Mouse (Mus musculus) yolk sac, embryonic 10.5 days (tissue): ENCODE data around the gene Fchsd2.
A peak's percentile ranks its signal among the peaks of the same experiment; 100 is the strongest.

Experiments
- DNase-seq: peaks from one replicate; pipeline ENCODE4 v3.0.0-alpha.2; 2017; ENCODE audit warnings: low spot score

The Fchsd2 gene

DNA sequence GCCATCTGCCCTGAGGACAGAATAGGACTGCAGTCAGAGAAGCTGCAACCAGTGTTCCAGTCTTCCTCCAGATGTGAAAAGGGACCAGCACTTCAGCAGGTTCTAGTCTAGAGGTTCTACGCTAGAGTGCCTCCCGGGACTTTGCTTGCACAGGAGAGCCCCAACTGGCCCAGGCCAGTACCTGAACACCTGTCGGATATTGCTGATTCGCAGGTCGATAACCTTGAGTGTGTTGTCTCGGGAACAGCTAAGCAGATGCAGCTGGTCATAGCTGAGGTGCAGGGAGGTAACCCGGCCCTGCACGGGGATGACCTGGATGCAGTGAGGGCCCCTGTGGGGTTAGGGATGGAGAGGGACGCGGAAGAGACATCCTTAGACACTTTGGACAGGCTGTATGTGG, 197.7 kb downstream of the Fchsd2 start:
- DNase-seq: no peak

DNA sequence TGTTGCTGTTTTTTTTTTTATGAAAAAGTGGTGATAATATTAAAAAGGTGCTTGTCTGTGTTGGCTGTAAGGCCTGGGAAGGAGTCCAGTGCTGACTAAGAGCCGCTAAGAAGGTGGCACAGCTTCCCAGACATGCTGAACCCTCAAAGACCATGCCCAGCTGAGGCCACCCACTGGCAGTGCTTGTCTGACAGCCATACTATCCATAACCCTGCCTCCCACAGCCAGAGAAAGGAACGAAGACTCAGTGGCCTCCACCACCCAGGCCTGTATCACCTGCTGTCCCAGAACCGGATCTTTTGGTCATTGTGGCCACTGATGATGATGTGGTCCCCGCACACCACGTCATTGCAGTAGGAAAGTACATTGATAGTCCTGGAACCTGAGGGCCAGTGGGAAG, 198.5 kb downstream of the Fchsd2 start:
- DNase-seq: no peak

DNA sequence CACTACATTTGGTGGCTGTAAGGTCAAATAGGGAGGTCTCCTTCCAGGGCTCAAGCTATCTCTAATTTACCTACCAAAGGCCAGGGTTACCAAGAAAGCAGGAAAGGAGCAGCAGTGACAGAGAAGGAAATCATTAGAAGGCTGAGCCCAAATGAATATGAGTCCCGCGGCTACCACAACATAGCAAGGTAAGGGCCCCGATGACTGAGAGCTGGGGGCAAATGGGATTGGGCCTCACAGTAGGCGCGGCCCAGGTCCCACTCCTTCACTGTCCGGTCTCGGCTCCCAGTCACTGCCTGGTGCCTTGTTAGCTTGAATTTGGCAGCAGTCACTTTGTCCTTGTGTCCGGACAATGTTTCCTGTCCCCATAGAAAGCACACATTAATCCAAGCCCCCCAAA, 199.0 kb downstream of the Fchsd2 start:
- no peak for DNase-seq

DNA sequence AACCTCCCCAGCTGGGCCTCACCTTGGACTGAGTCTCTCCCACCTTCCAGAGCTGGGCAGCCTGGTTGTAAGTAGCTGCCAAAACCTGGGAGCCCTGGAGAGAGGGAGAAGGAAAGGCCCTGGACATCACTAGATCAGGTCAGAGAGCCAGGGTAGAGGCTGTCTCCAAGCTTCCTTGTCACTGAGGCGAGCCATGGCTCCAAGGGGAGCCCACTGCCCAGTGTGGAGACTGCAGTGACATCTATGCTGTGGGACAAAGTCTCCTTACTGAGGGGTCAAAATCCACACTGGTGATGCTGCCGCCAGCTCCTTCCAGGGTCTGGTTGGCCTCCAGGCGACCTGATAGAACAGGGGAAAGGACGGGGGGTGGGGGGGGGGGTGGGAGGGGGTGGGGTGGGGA, 199.4 kb downstream of the Fchsd2 start:
- DNase-seq: no peak

DNA sequence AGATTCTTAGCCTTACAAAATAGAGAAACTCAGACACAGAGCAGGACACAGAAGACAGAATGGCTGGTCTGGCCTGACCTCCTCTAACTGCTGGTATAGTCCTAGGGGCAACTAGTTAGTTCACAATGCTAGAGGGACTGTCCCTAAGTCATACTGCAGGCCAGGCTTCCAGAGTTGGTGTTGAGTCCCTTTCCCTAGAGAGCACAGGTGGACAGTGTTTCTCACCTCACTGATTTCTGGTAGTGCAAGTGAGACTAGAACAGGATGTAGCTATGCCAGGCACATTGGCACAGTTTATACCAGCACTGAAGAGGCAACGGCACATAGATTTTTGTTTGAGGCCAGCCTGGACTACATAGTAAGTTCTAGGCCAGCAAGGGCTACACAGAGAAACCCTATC, 200.0 kb downstream of the Fchsd2 start:
- DNase-seq: no peak

DNA sequence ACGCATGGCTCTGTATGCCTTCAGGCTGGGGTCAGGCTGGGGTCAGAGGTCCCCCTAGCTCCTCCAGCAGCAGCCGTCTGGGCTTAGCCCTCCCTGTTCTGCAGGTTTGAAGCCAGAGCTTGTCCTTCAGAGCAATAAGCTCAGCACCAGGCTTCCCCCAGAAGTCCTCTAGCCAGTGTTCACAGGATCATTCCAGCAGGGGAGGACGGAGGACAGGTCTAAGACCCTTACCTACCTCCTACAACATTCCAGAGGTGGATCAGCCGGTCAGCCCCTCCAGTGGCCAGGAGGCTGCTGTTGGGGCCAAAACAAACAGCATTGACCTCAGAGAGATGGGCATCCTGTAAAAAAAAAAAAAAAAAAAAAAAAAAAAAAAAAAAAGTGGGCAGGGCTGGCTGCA, 200.5 kb downstream of the Fchsd2 start:
- DNase-seq: no peak

DNA sequence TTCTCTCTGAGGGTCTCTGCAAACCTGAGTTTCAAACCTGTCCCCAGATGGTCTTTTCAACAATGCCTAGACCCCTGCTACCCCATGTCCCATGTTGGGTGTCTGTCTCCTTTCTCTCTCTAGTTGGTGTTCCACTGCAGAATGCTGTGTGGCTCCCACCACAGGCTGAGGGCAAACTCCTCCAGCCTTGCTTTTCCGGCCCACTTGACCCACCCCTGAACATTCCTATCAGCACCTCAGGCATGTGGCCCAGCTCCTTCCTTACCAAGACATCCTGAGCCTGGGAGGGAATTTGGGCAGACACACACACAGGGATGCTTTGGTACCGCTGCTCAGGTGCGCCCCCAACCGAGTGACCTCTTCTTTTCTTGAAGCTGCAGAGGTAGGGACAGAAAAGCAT, 200.9 kb downstream of the Fchsd2 start:
- no peak for DNase-seq

DNA sequence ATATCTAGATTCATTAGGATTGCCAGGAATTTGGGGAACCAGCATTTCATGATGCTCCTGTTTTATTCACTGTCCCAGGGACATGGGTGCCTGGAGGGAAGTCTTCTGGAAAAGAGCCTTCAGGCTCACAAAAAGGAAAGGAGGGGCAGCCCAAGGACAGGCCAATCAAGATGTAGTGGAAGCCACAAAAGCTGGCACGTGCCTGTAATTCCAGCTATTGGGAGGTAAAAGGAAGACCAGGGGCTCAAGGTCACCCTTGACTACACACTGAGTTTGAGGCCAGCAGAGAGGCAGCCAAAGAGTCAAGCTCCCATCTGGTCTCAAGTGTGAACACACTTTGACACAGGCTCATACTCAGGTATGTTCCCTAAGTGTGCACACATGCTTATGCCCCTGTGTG, 202.8 kb downstream of the Fchsd2 start:
- no peak for DNase-seq

DNA sequence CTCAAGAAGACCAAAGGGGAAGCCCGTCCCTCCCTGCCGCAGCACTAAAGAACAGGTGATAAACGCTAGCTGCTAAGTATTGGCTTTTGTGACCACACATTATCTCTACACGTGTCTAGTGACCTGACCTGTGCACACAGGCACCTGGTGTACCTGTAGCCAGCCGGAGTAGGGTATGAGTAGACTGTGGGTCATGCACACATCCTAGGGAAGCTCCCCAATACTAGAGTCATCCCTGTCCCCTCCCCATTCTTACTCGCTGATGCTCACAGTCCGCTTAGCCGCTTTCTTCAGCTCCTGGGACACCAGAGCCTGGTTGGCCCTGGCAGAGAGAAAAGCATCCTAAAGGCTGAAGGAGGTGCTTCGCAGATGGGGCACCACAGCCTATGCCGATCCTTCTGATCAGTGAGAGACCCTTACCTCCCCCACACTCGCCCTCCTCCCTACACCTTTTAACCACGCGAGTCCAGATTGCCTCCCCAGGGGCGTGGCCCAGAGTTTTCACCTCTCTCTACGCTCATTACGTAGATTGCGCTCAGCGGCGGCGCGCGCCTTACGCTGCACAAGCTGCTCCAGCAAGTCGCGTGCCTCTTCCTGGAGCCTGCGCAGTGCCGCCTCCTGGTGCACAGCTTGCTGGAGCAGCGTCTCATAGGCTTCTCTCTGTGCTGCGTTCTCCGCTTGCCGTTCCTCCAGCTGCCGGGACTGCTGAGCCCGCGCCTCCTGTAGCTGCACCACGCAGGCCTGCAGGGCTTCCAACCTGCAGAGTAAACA, 203.8 kb downstream of the Fchsd2 start:
- DNase-seq: peak; percentile 75

DNA sequence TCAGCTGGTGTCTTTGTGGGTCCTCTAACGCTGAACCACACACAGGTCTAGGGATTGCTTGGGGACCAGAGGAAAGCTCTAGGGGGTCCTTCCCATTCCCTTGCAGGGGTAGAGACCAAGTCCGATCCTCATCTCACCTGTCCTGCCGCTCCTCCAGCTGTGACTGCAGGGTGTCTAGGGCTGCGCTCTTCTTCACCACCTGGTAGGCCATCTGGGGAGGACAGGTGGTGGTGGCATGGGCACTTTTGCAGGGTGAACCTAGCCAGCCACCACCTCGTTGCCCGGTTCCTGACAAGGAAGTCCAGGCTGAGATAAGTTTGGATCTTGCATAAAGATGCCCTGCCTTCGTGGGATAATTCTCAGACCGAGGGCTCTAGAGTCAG, 204.4 kb downstream of the Fchsd2 start:
- no peak for DNase-seq

DNA sequence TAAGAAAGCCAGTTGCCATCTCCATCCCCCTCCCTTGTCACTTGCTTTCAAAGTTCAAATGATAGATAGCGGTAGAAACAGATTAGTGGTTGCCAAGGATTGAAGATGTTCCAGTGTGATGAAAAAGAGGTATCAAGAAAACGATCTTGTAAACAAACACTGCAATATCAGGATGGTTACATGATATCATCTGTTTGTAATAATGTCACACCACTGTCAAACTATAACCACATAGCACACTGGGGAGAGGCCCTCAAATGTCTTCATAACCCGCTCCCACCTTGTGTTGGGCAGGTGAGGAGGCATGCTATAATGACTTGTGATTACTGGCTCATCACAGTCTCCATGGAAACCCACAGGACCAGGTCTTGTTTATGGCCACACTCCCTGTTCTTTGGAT, 205.7 kb downstream of the Fchsd2 start:
- no peak for DNase-seq

DNA sequence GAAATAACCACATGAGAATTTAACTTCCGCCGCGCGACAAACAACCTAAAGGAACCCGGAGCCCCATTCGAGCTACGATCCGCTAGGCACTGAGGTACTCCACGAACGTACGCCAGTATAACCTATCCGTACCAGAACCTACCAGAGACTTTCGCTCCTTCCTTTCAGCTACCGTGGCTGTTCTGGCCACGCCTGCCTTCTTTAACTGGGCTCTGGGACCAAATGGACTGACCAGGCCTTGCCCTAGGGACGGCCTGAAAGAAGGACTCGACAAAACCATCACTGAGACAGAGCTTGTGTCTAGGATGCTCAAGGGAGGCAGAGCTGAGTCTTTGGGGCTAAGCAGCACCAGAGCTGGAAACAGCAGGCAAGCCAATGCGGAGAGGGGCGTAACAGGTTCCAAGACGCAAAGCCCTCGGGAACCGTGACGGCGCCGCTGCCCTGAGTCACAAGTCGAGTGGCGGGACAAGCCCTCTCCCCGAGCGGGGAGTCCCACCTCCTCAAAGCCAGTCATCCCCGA, 208.8 kb downstream of the Fchsd2 start:
- DNase-seq: no peak

DNA sequence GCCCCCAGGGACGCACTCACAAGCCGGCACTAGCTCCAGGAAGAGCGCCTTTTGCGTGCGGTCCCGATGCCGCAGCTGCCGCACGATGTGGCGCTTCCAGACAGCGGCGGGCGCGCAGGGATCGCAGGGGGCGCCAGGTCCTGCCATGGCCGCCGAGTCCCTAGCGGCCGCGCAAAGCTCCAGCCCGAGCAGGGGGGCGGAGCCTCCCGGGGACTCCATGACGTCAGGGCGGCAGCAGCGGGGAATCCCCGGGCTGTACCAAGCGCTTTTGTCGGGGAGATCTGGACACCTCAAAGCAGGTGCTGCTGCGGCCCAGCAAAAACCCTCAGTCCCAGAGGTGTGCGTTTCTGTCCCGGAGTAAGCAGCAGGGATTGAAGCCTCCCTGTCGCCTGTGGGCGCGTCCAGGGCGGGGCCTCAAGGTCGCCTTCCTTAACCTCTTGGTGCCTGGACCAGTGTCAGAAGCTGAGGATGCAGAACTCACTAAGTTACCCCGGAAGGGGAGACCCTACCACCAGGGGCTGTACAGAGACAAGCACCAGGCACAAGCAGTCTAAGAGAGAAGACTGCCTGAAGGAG, 209.3 kb downstream of the Fchsd2 start, which contains the start of gene Atg16l2:
Gene Atg16l2 (minus strand): TSS at position 371 of the 576 bp plus-strand sequence.
- DNase-seq: peak; percentile 95

DNA sequence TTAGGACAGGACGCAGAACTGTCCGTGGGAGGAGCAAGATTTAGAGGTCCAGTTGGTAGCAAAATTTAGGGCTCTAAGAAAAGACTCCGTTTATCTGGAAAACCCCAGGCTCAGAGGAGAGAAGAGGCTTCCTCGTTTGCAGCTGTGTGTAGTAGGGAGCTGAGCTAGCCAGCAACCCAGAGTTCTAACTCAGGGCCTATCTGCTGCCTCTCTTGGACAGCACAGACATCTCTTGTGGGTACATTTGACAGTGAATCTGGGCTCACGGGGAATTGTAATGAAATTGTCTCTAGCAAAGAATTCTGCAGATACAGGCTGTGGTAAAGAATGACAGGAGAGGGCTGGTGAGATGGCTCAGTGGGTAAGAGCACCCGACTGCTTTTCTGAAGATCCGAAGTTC, 210.0 kb downstream of the Fchsd2 start:
- no peak for DNase-seq

DNA sequence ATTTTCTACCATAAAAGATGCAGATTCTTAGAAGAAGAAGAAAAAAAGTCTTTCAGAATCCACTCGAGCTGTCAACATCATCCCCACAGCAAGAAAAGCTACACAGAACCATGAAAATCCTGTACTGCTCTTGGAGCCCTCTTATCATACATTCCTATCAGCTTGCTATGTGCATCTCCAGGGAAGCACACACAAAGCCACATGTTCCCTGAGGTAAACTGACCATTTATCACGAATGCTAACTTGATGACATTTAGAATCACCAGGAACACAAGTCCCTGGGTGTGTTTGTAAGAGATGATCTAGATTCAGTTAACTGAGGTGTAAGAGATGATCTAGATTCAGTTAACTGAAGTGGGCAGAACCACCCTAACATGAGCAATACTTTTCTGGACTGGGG, 214.2 kb downstream of the Fchsd2 start:
- DNase-seq: no peak

DNA sequence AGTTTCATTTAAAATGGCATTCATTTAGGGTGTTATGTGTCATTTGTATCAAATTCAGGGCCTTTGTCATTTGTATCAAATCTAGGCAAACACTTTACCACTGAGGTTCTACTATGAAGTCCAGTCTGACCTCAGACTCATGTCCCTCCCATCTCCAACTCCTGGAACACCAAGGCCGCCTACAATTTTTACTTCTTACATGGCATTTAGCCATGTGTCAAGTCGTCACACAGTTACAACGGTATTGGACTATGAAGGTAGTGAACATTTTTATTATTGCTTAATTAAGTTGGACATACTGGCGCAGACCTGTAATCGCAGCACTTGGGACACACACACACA, 217.3 kb downstream of the Fchsd2 start:
- no peak for DNase-seq

DNA sequence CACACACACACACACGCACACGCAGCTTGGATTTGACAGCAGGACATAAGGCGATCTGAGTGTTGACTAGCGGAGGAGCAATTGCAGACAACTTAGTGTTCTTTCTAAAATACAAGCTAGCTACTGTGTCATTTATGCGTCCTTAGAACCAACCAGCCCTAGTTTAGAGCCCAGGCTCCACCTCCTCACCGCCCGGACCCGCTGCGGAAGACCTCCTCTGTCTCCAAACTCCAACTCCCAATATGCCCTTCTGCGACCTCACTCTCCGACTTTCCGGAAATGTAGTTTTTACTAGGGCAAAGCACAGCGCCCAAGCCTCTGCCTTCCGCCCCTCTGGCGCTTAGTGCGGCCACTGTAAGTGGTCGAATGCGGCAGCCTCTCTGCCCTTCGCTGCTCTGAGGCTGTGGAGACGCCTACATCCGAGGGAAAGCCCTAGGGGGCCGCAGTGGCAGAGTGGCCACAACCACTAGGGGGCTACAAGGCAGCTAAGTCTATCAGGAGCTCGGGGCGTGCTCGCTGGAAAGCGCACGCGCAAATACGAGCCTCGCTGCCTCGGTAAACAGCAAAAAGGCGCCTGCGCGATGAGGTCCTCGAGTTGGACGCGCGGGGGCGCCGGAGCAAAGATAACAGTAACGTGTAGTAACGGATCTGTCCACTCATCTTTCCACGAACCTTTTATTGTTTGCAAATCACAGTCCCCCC, 217.8 kb downstream of the Fchsd2 start:
- DNase-seq: peak; percentile 97

DNA sequence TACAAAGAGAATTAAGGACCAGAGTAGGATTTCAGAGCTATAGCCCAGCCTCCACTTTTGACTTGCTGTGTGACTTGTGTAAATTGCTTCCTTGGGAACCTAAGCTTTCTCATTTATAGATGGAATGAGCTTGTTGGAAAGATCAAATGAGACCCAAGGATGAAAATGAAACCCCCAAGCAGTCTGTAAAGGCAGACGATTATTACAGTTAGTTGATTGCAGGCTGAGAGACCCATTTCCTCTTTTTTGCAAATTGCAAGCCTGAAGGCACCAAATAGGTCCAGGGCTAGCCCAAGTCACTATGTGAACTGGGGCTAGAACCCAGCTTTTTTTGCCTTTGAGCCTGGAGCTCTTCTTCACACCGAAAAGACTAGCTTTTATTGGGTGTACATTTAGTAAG, 218.4 kb downstream of the Fchsd2 start:
- no peak for DNase-seq

DNA sequence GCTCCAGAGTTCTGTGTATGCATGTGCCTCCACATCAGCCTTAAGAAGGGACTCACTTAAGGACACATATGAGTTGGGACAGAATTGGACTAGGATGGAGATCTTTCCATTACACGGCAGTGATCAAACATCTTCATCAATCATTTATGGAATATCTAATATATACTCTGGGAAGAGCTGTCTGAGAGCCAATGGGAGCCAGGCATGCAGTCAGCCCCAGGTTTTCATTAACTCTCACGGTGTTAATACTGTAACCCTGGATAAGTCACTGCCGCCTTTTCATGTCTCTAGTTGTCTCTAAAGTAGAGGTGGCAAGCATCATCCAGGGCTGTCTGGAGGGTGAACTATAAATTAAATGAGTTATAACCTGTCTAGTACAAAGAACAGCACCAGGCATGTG, 220.4 kb downstream of the Fchsd2 start:
- DNase-seq: no peak

DNA sequence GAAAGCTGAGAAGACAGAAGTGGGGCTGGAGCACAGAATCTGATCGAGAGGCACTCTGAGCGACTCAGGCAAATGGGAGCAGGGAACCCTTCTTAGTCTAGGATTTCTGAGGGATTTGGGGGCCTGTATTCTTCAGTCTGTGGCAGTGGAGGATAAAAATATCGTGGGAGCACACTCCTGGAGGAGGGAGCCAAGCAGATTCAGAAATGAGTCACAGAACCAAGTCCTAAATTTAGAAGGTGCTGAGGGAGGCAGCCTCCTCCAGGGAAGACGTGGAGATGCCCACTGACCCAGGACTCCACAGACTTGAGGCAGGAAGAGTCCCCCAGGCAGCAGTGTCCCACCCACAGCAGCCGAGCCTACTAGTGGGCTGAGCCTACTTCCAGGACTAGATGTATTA, 221.7 kb downstream of the Fchsd2 start:
- DNase-seq: no peak

DNA sequence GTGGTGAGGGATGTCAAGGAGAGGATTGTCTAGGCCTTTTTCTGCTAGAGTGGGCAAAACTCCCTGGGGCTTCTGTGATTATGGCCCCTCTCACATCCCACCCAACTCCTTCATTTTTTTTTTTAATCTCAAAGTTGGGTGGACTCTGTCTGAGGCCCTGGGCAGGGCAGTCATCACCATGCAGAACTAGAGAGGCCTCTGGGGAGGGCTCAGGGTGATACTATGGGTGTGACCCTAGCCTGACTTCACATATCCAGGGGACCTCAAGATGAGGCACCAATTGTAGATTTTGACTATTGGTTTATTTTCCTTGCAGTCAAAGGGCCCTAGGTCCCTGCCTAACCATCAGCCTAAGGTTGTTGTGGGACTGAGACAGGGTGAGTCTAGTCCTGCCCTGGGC, 223.0 kb downstream of the Fchsd2 start:
- no peak for DNase-seq

DNA sequence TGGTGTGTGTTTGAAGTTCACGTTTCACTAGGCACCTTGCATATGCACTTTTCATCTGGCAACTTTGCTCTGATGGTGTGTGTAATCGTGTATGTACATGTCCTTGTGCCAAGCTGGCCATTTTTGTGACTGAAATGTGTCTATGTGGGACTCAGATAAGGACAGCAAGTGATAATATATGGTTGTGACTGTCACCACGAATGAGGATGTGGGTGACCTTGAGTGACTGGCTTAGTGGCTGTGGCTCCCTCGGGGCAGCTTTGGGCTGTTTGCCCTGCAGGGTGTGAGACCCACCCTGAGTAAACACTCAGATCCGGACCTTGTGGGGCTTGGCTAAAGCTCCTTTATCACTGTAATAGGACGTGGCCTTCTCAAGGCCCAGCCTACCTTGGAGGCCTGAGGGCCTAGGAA, 223.9 kb downstream of the Fchsd2 start:
- DNase-seq: no peak

DNA sequence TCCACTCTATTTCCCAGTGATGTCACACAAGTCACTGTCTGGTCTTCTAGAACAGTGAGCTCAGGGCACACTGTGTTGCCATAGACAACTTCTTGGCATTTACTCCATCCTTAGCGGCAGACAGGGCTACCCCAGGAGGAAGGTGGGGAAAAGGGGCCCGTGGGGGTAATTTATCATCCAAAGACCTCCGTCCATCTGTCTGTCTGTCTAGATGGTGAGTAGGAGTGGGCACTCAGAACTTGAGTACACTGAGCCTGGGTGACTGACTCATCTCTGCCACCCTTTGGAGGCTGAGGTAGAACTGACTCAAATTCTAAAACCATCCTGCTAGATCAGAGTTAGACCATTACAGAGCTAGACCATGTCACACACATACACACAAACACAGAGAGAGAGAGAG, 224.4 kb downstream of the Fchsd2 start, which contains the start of gene Stard10:
Gene Stard10 (plus strand): TSS at position 73 of the 400 bp plus-strand sequence.
- no peak for DNase-seq
